Mouse (Mus musculus): ENCODE results near the gene Gm12394.
"Not testable (repeated sequence)": the region's sequence is repeated elsewhere in the genome, so short reads cannot be mapped to it uniquely, and the experiment has no call there.

The Gm12394 gene

GRCm38 (mm10) chr4:42863487-42863886, 6.9 kb upstream of the Gm12394 start:
- in situ Hi-C loops (cut with MboI; ENCODE audit: low sequenced_read_pairs) = not testable (repeated sequence)

- in situ Hi-C loops (cut with MboI; ENCODE audit: low sequenced_read_pairs) = not testable (repeated sequence)
Measured at GRCm38 (mm10) chr4:42860483-42860882, 3.9 kb upstream of the Gm12394 start.

GRCm38 (mm10) chr4:42853788-42854187, 2.8 kb downstream of the Gm12394 start, which contains the start of gene Fam205a1:
Gene Fam205a1, minus strand, starts transcription at chr4:42853888.
- in situ Hi-C loops (cut with MboI; ENCODE audit: low sequenced_read_pairs) = not testable (repeated sequence)

GRCm38 (mm10) chr4:42773893-42774292, 82.7 kb downstream of the Gm12394 start, which contains the start of gene Ccl21a:
Gene Ccl21a, minus strand, starts transcription at chr4:42773993.
- in situ Hi-C loops (cut with MboI; ENCODE audit: low sequenced_read_pairs) = not testable (repeated sequence)

GRCm38 (mm10) chr4:42756477-42756876, 100.1 kb downstream of the Gm12394 start, which contains the start of gene Ccl19:
Gene Ccl19, minus strand, starts transcription at chr4:42756577.
- in situ Hi-C loops (cut with MboI; ENCODE audit: low sequenced_read_pairs) = not testable (repeated sequence)

GRCm38 (mm10) chr4:42735245-42735644, 121.3 kb downstream of the Gm12394 start, which contains the start of gene 4930578G10Rik:
Gene 4930578G10Rik, plus strand, starts transcription at chr4:42735545.
- in situ Hi-C loops (cut with MboI; ENCODE audit: low sequenced_read_pairs) = not testable (repeated sequence)
